Mouse (Mus musculus): ENCODE results near the gene Vmn1r33.
"Not testable (repeated sequence)": the region's sequence is repeated elsewhere in the genome, so short reads cannot be mapped to it uniquely, and the experiment has no call there.

Vmn1r33 gene

DNA sequence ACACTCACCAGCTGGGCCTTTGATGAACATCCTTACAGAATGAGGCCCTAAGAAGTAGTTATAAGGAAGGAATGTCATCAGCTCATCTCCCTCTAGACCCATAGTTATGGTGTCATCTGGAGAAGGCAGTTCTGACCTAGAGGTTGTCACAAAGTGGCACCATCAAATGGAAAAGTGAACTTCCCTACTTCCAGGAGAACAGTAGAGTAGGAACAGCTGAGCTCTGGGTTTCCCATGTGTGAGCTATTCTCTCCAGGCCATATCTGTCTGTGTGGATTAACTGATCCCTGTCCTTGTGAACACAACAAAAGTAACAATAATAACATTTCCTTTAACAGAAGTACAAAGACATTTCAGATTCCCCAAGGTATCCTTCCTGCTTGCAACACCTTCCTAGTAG is at the start of gene Vmn1r33:
TSS of gene Vmn1r33 (minus strand) at position 101 of the 400 bp plus-strand sequence.
- not testable (repeated sequence) for DNase-seq (ENCODE audit: low spot score)

- DNase-seq (ENCODE audit: low spot score), result no peak
Observed at GRCm38 (mm10) chr6:66643779-66644178, 25.7 kb upstream of the Vmn1r33 start, which contains the start of gene Vmn1r34. TSS of gene Vmn1r34 (minus strand) at chr6:66643879.

- DNase-seq (ENCODE audit: low spot score), result no peak
Observed at GRCm38 (mm10) chr6:66595804-66596203, 22.3 kb downstream of the Vmn1r33 start.

Measured in testis, postnatal 14 days (tissue).